20 mouse cellular contexts compared by ENCODE assay signal in the genomic region with DNA sequence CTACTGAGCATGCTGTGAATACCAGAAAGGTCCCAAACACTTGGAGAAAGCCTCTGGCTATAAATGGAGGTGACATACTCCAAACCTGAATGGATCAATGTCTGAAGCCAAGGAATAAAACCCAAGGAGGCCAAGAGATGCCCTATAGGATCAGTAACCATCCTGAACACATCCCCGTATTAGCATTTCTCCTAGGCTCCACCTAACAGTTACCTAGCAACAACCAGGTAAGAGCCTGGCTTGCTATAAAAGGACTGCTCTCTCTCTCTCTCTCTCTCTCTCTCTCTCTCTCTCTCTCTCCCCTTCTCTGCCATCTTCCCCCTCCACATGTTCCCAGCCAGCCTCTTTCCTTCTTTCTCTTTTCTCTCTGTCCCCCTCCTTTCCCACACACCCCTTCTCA.
DNase-seq lines count a peak whose midpoint lies in the region; ATAC-seq and TF ChIP-seq lines count a peak whose summit lies in the region.
"Had no signal": no experiment of that assay in that cellular context is flagged by ENCODE, and none has a peak within 500 bp of the region (broad histone marks: within the 10 kb centered on the region; RNA-seq: fewer than 3 reads in every experiment).

No protein-coding gene starts in this region.

- ATAC-seq in forebrain, postnatal 0 days = peak; percentile 43; the same call in 1 of the 2 replicates
- ATAC-seq in forebrain, embryonic 14.5 days = no peak
- 0 out of 2 replicates have a peak, but pooled peaks have one; percentile 33 for ATAC-seq in hindbrain, postnatal 0 days
- ATAC-seq in hindbrain, embryonic 11.5 days (ENCODE audit: low FRiP score) = no peak
- ATAC-seq in midbrain, embryonic 16.5 days = peak; percentile 64; the same call in 1 of the 2 replicates
- ATAC-seq in midbrain, embryonic 13.5 days = no peak
- ATAC-seq: forebrain, embryonic 15.5 days had no signal

- H3K36me3 ChIP-seq in forebrain, postnatal 0 days (ENCODE audit: insufficient read depth) = no peaks in the 10 kb centered on the region
- no peaks in the 10 kb centered on the region for H3K36me3 ChIP-seq in forebrain, embryonic 14.5 days (ENCODE audit: control insufficient read depth, insufficient read depth, low read length)
- H3K36me3 ChIP-seq in hindbrain, postnatal 0 days (ENCODE audit: insufficient read depth, low read length) = no peaks in the 10 kb centered on the region
- H3K36me3 ChIP-seq in hindbrain, embryonic 11.5 days (ENCODE audit: control insufficient read depth, insufficient read depth, low read length) = no peaks in the 10 kb centered on the region
- H3K36me3 ChIP-seq in midbrain, embryonic 16.5 days (ENCODE audit: control insufficient read depth, insufficient read depth, low read length) = no peaks in the 10 kb centered on the region
- no peaks in the 10 kb centered on the region for H3K36me3 ChIP-seq in midbrain, embryonic 13.5 days
- H3K36me3 ChIP-seq: embryonic facial prominence, embryonic 13.5 days; embryonic facial prominence, embryonic 15.5 days; forebrain, embryonic 15.5 days had no signal

- DNase-seq in forebrain, postnatal 0 days = no peak
- DNase-seq in forebrain, embryonic 14.5 days (ENCODE audit: low spot score) = no peak
- DNase-seq in hindbrain, postnatal 0 days (ENCODE audit: low spot score) = no peak
- DNase-seq in hindbrain, embryonic 11.5 days (ENCODE audit: low spot score) = no peak
- no peak for DNase-seq in layer of hippocampus, adult 8-10 months (ENCODE audit: low spot score in 2 of 2)
- DNase-seq: adrenal gland, adult 2 months; adrenal gland, postnatal 10 days; adrenal gland, postnatal 25 days; cerebellum, adult 11 months; cerebellum, adult 18-20 months; cerebellum, adult 8-10 months; cerebellum, adult 9-11 months; cerebellum, postnatal 36 days; embryo, embryonic 11 days had no signal

- no peak overlapping the region for H3K27ac ChIP-seq in forebrain, postnatal 0 days (ENCODE audit: low read depth, low read length)
- H3K27ac ChIP-seq in forebrain, embryonic 14.5 days (ENCODE audit: low read depth, low read length) = no peak overlapping the region
- no peak overlapping the region for H3K27ac ChIP-seq in hindbrain, postnatal 0 days
- no peak overlapping the region for H3K27ac ChIP-seq in hindbrain, embryonic 11.5 days (ENCODE audit: low read depth, low read length)
- H3K27ac ChIP-seq in midbrain, embryonic 16.5 days (ENCODE audit: low read length) = peak overlapping the region; percentile 18; the same call in 1 of the 2 replicates
- no peak overlapping the region for H3K27ac ChIP-seq in midbrain, embryonic 13.5 days
- H3K27ac ChIP-seq in embryonic fibroblast, embryonic 13.5 days (ENCODE audit: insufficient read depth, low read length) = peak overlapping the region; percentile 47; the same call in 1 of the 2 replicates
- H3K27ac ChIP-seq: embryonic facial prominence, embryonic 13.5 days; embryonic facial prominence, embryonic 15.5 days; forebrain, embryonic 15.5 days had no signal

- no peaks in the 10 kb centered on the region for H3K9me3 ChIP-seq in forebrain, postnatal 0 days (ENCODE audit: low read length)
- no peaks in the 10 kb centered on the region for H3K9me3 ChIP-seq in forebrain, embryonic 14.5 days (replicated peaks; ENCODE audit: control insufficient read depth, low read length)
- H3K9me3 ChIP-seq in hindbrain, postnatal 0 days (ENCODE audit: low read length) = no peaks in the 10 kb centered on the region
- no peaks in the 10 kb centered on the region for H3K9me3 ChIP-seq in hindbrain, embryonic 11.5 days (ENCODE audit: control insufficient read depth, low read length)
- no peaks in the 10 kb centered on the region for H3K9me3 ChIP-seq in midbrain, embryonic 16.5 days (replicated peaks; ENCODE audit: control insufficient read depth, low read length, poor library complexity, severe bottlenecking)
- no peaks in the 10 kb centered on the region for H3K9me3 ChIP-seq in midbrain, embryonic 13.5 days
- H3K9me3 ChIP-seq: embryonic facial prominence, embryonic 13.5 days; embryonic facial prominence, embryonic 15.5 days; forebrain, embryonic 15.5 days had no signal

- no peaks in the 10 kb centered on the region for H3K27me3 ChIP-seq in forebrain, postnatal 0 days (ENCODE audit: insufficient read depth, low read length)
- no peaks in the 10 kb centered on the region for H3K27me3 ChIP-seq in forebrain, embryonic 14.5 days (replicated peaks; ENCODE audit: control insufficient read depth, insufficient read depth, low read length)
- H3K27me3 ChIP-seq in hindbrain, postnatal 0 days (ENCODE audit: insufficient read depth, low read length) = no peaks in the 10 kb centered on the region
- no peaks in the 10 kb centered on the region for H3K27me3 ChIP-seq in hindbrain, embryonic 11.5 days (ENCODE audit: control insufficient read depth, insufficient read depth, low read length)
- no peaks in the 10 kb centered on the region for H3K27me3 ChIP-seq in midbrain, embryonic 16.5 days (ENCODE audit: control insufficient read depth, insufficient read depth, low read depth, low read length)
- no peaks in the 10 kb centered on the region for H3K27me3 ChIP-seq in midbrain, embryonic 13.5 days
- H3K27me3 ChIP-seq: embryonic facial prominence, embryonic 13.5 days; embryonic facial prominence, embryonic 15.5 days; forebrain, embryonic 15.5 days had no signal

- H3K4me3 ChIP-seq in forebrain, postnatal 0 days (ENCODE audit: low read depth, low read length) = no peak overlapping the region
- H3K4me3 ChIP-seq in forebrain, embryonic 14.5 days (ENCODE audit: low read depth, low read length) = no peak overlapping the region
- H3K4me3 ChIP-seq in hindbrain, postnatal 0 days (ENCODE audit: low read length) = no peak overlapping the region
- no peak overlapping the region for H3K4me3 ChIP-seq in hindbrain, embryonic 11.5 days (ENCODE audit: low read depth, low read length)
- no peak overlapping the region for H3K4me3 ChIP-seq in midbrain, embryonic 16.5 days (ENCODE audit: low read depth, low read length)
- H3K4me3 ChIP-seq in midbrain, embryonic 13.5 days (replicated peaks) = no peak overlapping the region
- no peak overlapping the region for H3K4me3 ChIP-seq in embryonic fibroblast, embryonic 13.5 days (ENCODE audit: insufficient read depth, low read length)
- H3K4me3 ChIP-seq: embryonic facial prominence, embryonic 13.5 days; embryonic facial prominence, embryonic 15.5 days; forebrain, embryonic 15.5 days had no signal

- no peaks in the 10 kb centered on the region for H3K4me1 ChIP-seq in forebrain, postnatal 0 days (ENCODE audit: insufficient read depth)
- H3K4me1 ChIP-seq in forebrain, embryonic 14.5 days (ENCODE audit: control insufficient read depth, insufficient read depth, low read length) = peaks cover 7% of the 10 kb centered on the region; the same call in 1 of the 2 replicates
- H3K4me1 ChIP-seq in hindbrain, postnatal 0 days (ENCODE audit: insufficient read depth, low read length) = no peaks in the 10 kb centered on the region
- H3K4me1 ChIP-seq in hindbrain, embryonic 11.5 days (replicated peaks; ENCODE audit: control insufficient read depth, insufficient read depth, low read length) = no peaks in the 10 kb centered on the region
- no peaks in the 10 kb centered on the region for H3K4me1 ChIP-seq in midbrain, embryonic 16.5 days (ENCODE audit: control insufficient read depth, insufficient read depth, low read length)
- H3K4me1 ChIP-seq in midbrain, embryonic 13.5 days (replicated peaks) = peaks cover 3% of the 10 kb centered on the region; the same call in 1 of the 2 replicates
- no peaks in the 10 kb centered on the region; the same call in 1 of the 2 replicates for H3K4me1 ChIP-seq in embryonic fibroblast, embryonic 13.5 days (ENCODE audit: control insufficient read depth, insufficient read depth, low read length)
- H3K4me1 ChIP-seq: embryonic facial prominence, embryonic 13.5 days; embryonic facial prominence, embryonic 15.5 days had no signal

- no peak overlapping the region for H3K4me2 ChIP-seq in forebrain, postnatal 0 days (ENCODE audit: low read depth)
- H3K4me2 ChIP-seq in forebrain, embryonic 14.5 days (ENCODE audit: low read length) = no peak overlapping the region
- no peak overlapping the region for H3K4me2 ChIP-seq in hindbrain, postnatal 0 days (ENCODE audit: low read depth, low read length)
- H3K4me2 ChIP-seq in hindbrain, embryonic 11.5 days (replicated peaks; ENCODE audit: low read depth, low read length) = no peak overlapping the region
- H3K4me2 ChIP-seq in midbrain, embryonic 16.5 days (ENCODE audit: low read length) = no peak overlapping the region
- H3K4me2 ChIP-seq in midbrain, embryonic 13.5 days (replicated peaks) = no peak overlapping the region
- H3K4me2 ChIP-seq: embryonic facial prominence, embryonic 13.5 days; embryonic facial prominence, embryonic 15.5 days; forebrain, embryonic 15.5 days had no signal

- no peak overlapping the region for H3K9ac ChIP-seq in forebrain, postnatal 0 days
- no peak overlapping the region for H3K9ac ChIP-seq in forebrain, embryonic 14.5 days (ENCODE audit: low read length)
- H3K9ac ChIP-seq in hindbrain, postnatal 0 days (replicated peaks; ENCODE audit: low read length) = no peak overlapping the region
- H3K9ac ChIP-seq in hindbrain, embryonic 11.5 days (ENCODE audit: low read depth, low read length) = no peak overlapping the region
- no peak overlapping the region for H3K9ac ChIP-seq in midbrain, embryonic 16.5 days (ENCODE audit: low read depth, low read length)
- no peak overlapping the region for H3K9ac ChIP-seq in midbrain, embryonic 13.5 days (replicated peaks)
- H3K9ac ChIP-seq: embryonic facial prominence, embryonic 13.5 days; embryonic facial prominence, embryonic 15.5 days; forebrain, embryonic 15.5 days had no signal

- TF ChIP-seq CTCF in forebrain, postnatal 0 days (IDR thresholded peaks at IDR 0.05; ENCODE audit: low read depth) = no peak
- no peak for TF ChIP-seq CTCF in hindbrain, postnatal 0 days (IDR thresholded peaks at IDR 0.05; ENCODE audit: low read depth)
- no peak for TF ChIP-seq CTCF in embryonic fibroblast, embryonic 13.5 days (IDR thresholded peaks at IDR 0.05; ENCODE audit: borderline replicate concordance, insufficient read depth, low read length)

- no peak for TF ChIP-seq POLR2A in embryonic fibroblast, embryonic 13.5 days (IDR thresholded peaks at IDR 0.05; ENCODE audit: low read depth, low read length)

- WGBS in forebrain, postnatal 0 days = 59% methylated on average over 1 of the region's 1 CpGs
- 88% methylated on average over 1 of the region's 1 CpGs for WGBS in forebrain, embryonic 14.5 days
- 81% methylated on average over 1 of the region's 1 CpGs for WGBS in hindbrain, postnatal 0 days
- 83% methylated on average over 1 of the region's 1 CpGs for WGBS in hindbrain, embryonic 11.5 days
- WGBS in midbrain, embryonic 16.5 days = 55% methylated on average over 1 of the region's 1 CpGs
- WGBS in midbrain, embryonic 13.5 days = 100% methylated on average over 1 of the region's 1 CpGs

Comparison
In these comparisons a context has a peak if more than half of its experiments do, and no peak if none do; other contexts are left out.
1. ATAC-seq: peak in forebrain, postnatal 0 days (single experiment), hindbrain, postnatal 0 days (single experiment) and midbrain, embryonic 16.5 days (single experiment); none in forebrain, embryonic 14.5 days (single experiment), hindbrain, embryonic 11.5 days (single experiment) and midbrain, embryonic 13.5 days (single experiment).
2. H3K27ac ChIP-seq: peak in midbrain, embryonic 16.5 days (single experiment) and embryonic fibroblast, embryonic 13.5 days (single experiment); none in forebrain, postnatal 0 days (single experiment), forebrain, embryonic 14.5 days (single experiment), hindbrain, postnatal 0 days (single experiment), hindbrain, embryonic 11.5 days (single experiment) and midbrain, embryonic 13.5 days (single experiment).